Mouse (Mus musculus): ENCODE results near the gene Akain1.

DNA sequence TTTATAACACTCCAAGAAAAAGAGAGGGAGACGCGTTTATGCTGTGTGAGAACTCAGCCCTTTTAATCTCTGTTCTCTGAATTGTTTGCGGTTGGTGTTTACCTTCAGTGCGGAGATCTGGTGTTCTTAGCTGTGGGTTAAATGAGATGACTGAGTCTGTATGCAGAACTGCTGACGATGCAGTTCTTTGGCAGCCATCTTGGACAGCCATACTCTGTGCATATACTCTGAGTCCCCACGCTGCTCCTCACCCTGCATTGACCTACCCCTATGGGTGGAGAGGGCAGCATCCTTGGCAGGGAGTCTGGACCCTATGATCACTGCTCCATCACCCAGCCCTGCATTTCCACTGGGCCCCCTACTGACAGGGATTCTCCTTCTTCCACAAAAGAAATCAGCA, 48.8 kb downstream of the Akain1 start:
- TF ChIP-seq CTCF (IDR thresholded peaks at IDR 0.05; ENCODE audit: extremely low read depth, insufficient read depth, insufficient read length, insufficient replicate concordance) (no peak), POLR2A (IDR thresholded peaks at IDR 0.05; ENCODE audit: low read depth, low read length) (no peak)

All from spleen, adult 2 months (tissue).